Mouse (Mus musculus) ES-Bruce4 (cell line): ENCODE data around the gene Nudt3. TPM values are rescaled to one million over a fixed set of nuclear protein-coding genes. Genes with fewer than 3 reads are reported as not detected.

ENCODE experiments used
- H3K27ac ChIP-seq: 2 replicates; pipeline ENCODE4 v1.5.1; 2012; ENCODE audit warnings: low read length, inconsistent platforms; ENCODE audit not compliant: insufficient read depth
- H3K27me3 ChIP-seq: 2 replicates; pipeline ENCODE4 v1.6.1; 2012; ENCODE audit warnings: mild to moderate bottlenecking, low read length, inconsistent platforms; ENCODE audit not compliant: control insufficient read depth, poor library complexity, insufficient read depth, severe bottlenecking
- H3K36me3 ChIP-seq: 2 replicates; pipeline ENCODE4 v1.6.1; 2012; ENCODE audit warnings: inconsistent platforms, mild to moderate bottlenecking, low read length, moderate library complexity; ENCODE audit not compliant: control insufficient read depth, poor library complexity, insufficient read depth, severe bottlenecking
- H3K4me1 ChIP-seq: one replicate; pipeline ENCODE4 v1.8.1; 2011; ENCODE audit warnings: low read length; ENCODE audit not compliant: control insufficient read depth, insufficient read depth
- H3K4me3 ChIP-seq: 2 replicates; pipeline ENCODE4 v1.5.1; 2011; ENCODE audit warnings: low read depth, mild to moderate bottlenecking, low read length
- H3K9ac ChIP-seq: 2 replicates; pipeline ENCODE4 v1.6.1; 2012; ENCODE audit warnings: low read depth, mild to moderate bottlenecking, inconsistent platforms; ENCODE audit not compliant: poor library complexity, severe bottlenecking
- H3K9me3 ChIP-seq: replicated peaks from 2 replicates; pipeline ENCODE4 v1.6.1; 2012; ENCODE audit warnings: mild to moderate bottlenecking, low read length, inconsistent platforms; ENCODE audit not compliant: control insufficient read depth, poor library complexity, insufficient read depth, severe bottlenecking
- CTCF ChIP-seq: IDR thresholded peaks from one replicate; pipeline ENCODE4 v1.8.1; 2011; ENCODE audit warnings: low read depth, low read length
- EP300 ChIP-seq: IDR thresholded peaks from 2 replicates; pipeline ENCODE4 v1.6.1; 2011; ENCODE audit warnings: low read depth, low read length; ENCODE audit not compliant: insufficient read depth
- POLR2A ChIP-seq: IDR thresholded peaks from one replicate; pipeline ENCODE4 v1.8.1; 2011; ENCODE audit warnings: low read length; ENCODE audit not compliant: insufficient read depth
- polyA plus RNA-seq: library from polyadenylated mRNA; stranded (reverse); fragments of >200 nt; gene quantifications from 2 replicates; pipeline ENCODE4 v1.2.4, GENCODE M21; 2011; ENCODE audit warnings: low read depth; ENCODE audit not compliant: missing spikeins, insufficient read depth, insufficient read length

Gene Nudt3
- polyA plus RNA-seq, 1 experiment, result 68.8 TPM

- H3K4me3 ChIP-seq, result no peak overlapping the region
- no peak overlapping the region for H3K27ac ChIP-seq
- H3K9ac ChIP-seq, result no peak overlapping the region
- H3K9me3 ChIP-seq, result no peaks in the 10 kb centered on the region
- H3K36me3 ChIP-seq, result no peaks in the 10 kb centered on the region
- peaks cover 10% of the 10 kb centered on the region for H3K4me1 ChIP-seq
- H3K27me3 ChIP-seq, result no peaks in the 10 kb centered on the region
- TF ChIP-seq CTCF (no peak), EP300 (no peak), POLR2A (no peak)
These were observed 36.6 kb downstream of the Nudt3 start for GRCm38 (mm10) chr17:27586661-27587060.

- Histone ChIP-seq H3K36me3 (peaks cover 3% of the 10 kb centered on the region; the same call in 1 of the 2 replicates), H3K9ac (no peak overlapping the region), H3K9me3 (no peaks in the 10 kb centered on the region), H3K4me3 (no peak overlapping the region), H3K27ac (peak overlapping the region; percentile 14), H3K27me3 (no peaks in the 10 kb centered on the region), H3K4me1 (peaks cover 11% of the 10 kb centered on the region)
- TF ChIP-seq CTCF (no peak), EP300 (no peak), POLR2A (no peak)
These were observed 40.0 kb downstream of the Nudt3 start for GRCm38 (mm10) chr17:27583185-27583894.

- Histone ChIP-seq H3K36me3 (peaks cover 3% of the 10 kb centered on the region; the same call in 1 of the 2 replicates), H3K27me3 (no peaks in the 10 kb centered on the region), H3K4me3 (peak overlapping the region; percentile 10; the same call in 1 of the 2 replicates), H3K9ac (no peak overlapping the region), H3K9me3 (no peaks in the 10 kb centered on the region), H3K4me1 (peaks cover 11% of the 10 kb centered on the region), H3K27ac (no peak overlapping the region)
- TF ChIP-seq EP300 (no peak), CTCF (no peak), POLR2A (no peak)
These were observed 42.8 kb downstream of the Nudt3 start for GRCm38 (mm10) chr17:27580392-27581068.

- Histone ChIP-seq H3K27ac (no peak overlapping the region), H3K36me3 (peaks cover 3% of the 10 kb centered on the region; the same call in 1 of the 2 replicates), H3K27me3 (no peaks in the 10 kb centered on the region), H3K4me3 (no peak overlapping the region), H3K4me1 (peaks cover 11% of the 10 kb centered on the region), H3K9me3 (no peaks in the 10 kb centered on the region), H3K9ac (no peak overlapping the region)
- TF ChIP-seq CTCF (no peak), EP300 (no peak)
These were observed 43.5 kb downstream of the Nudt3 start for GRCm38 (mm10) chr17:27579816-27580215.

GRCm38 (mm10) chr17:27578487-27578886, 44.8 kb downstream of the Nudt3 start:
- TF ChIP-seq POLR2A (no peak), CTCF (no peak), EP300 (no peak)
- Histone ChIP-seq H3K9ac (no peak overlapping the region), H3K36me3 (peaks cover 3% of the 10 kb centered on the region; the same call in 1 of the 2 replicates), H3K9me3 (no peaks in the 10 kb centered on the region), H3K4me1 (peaks cover 10% of the 10 kb centered on the region), H3K27me3 (no peaks in the 10 kb centered on the region), H3K4me3 (no peak overlapping the region), H3K27ac (no peak overlapping the region)

- Histone ChIP-seq H3K4me1 (peaks cover 5% of the 10 kb centered on the region), H3K36me3 (peaks cover 3% of the 10 kb centered on the region; the same call in 1 of the 2 replicates), H3K9me3 (no peaks in the 10 kb centered on the region), H3K4me3 (no peak overlapping the region), H3K27me3 (no peaks in the 10 kb centered on the region), H3K27ac (no peak overlapping the region), H3K9ac (no peak overlapping the region)
- peak; percentile 54 for TF ChIP-seq CTCF
- TF ChIP-seq POLR2A, result no peak
- TF ChIP-seq EP300, result no peak
These were observed 45.8 kb downstream of the Nudt3 start for GRCm38 (mm10) chr17:27577468-27577867.
